Mouse (Mus musculus): ENCODE data around the gene Enox2. TPM values are rescaled to one million over a fixed set of nuclear protein-coding genes. Genes with fewer than 3 reads are reported as not detected.

Gene Enox2
- total and polyA plus RNA-seq, 2 experiments from 2014 or later, result 6.5 to 8.1 TPM

DNA sequence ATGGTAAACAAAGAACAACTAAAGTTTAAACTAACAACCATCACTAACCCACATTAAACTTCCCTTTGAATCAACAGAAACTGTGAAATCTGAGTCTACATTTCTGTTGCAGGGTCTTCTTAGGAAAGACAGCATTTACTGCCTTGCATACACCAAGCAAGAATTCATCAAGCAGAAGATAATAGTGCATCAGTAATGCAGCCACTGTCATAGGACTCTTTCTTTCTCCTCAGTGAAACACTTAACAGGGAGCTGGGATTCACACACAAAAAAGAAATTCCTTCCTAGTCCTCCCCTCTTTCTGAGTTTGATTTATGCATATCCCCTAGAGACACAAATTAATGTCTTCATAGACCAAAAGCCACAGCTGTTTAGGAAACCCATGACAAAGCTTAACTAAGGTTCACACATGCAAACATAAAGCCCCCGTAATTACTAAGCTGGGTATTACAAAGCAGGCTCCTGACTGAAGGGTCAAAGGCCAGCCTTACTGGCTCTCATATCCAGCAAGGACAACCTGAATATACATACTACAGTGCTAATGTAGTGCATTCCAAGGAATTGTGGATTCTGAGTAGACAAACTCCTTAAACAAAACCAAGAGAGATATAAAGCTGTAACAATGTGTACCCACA, 62.1 kb downstream of the Enox2 start:
- H3K4me2 ChIP-seq (ENCODE audit: low read depth, low read length), result no peak overlapping the region
- ATAC-seq (no peak), DNase-seq (ENCODE audit: low spot score) (no peak)
- no peak overlapping the region for H3K27ac ChIP-seq
- 46% methylated on average over 1 of the region's 1 CpGs for WGBS
- H3K4me3 ChIP-seq (ENCODE audit: low read length), result no peak overlapping the region
- no peaks in the 10 kb centered on the region for H3K4me1 ChIP-seq (ENCODE audit: insufficient read depth, low read length)
- H3K9ac ChIP-seq (replicated peaks; ENCODE audit: low read length), result no peak overlapping the region
- H3K27me3 ChIP-seq (ENCODE audit: insufficient read depth, low read length), result no peaks in the 10 kb centered on the region
- no peaks in the 10 kb centered on the region for H3K36me3 ChIP-seq (ENCODE audit: insufficient read depth, low read length)
- no peaks in the 10 kb centered on the region for H3K9me3 ChIP-seq (ENCODE audit: low read length)
- no peak for TF ChIP-seq CTCF (IDR thresholded peaks at IDR 0.05; ENCODE audit: low read depth)

DNA sequence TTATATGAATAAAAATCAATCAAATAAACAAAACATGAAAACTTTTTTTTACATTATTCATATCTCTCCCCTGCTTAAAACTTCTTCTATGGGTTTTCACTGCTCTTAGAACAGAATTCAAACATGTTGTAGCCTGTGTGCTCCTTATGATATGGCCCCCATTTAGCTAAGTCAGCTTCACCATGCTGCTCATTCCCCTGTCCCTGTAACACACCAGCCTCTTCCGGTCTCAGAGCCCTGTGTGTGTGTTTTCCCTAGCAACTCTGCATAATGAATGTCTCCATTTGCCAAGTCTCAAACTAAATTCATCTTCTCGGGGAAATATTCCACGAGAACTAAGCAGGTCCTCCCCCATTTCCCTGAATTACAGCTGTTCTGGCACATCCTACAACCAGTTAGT, 71.6 kb downstream of the Enox2 start:
- H3K27ac ChIP-seq, result no peak overlapping the region
- H3K4me2 ChIP-seq (ENCODE audit: low read depth, low read length), result no peak overlapping the region
- TF ChIP-seq CTCF (IDR thresholded peaks at IDR 0.05; ENCODE audit: low read depth), result no peak
- H3K27me3 ChIP-seq (ENCODE audit: insufficient read depth, low read length), result no peaks in the 10 kb centered on the region
- no peak overlapping the region for H3K9ac ChIP-seq (replicated peaks; ENCODE audit: low read length)
- no peak overlapping the region for H3K4me3 ChIP-seq (ENCODE audit: low read length)
- ATAC-seq (no peak), DNase-seq (ENCODE audit: low spot score) (no peak)
- H3K9me3 ChIP-seq (ENCODE audit: low read length), result no peaks in the 10 kb centered on the region
- 62% methylated on average over 3 of the region's 3 CpGs for WGBS
- H3K36me3 ChIP-seq (ENCODE audit: insufficient read depth, low read length), result no peaks in the 10 kb centered on the region
- no peaks in the 10 kb centered on the region for H3K4me1 ChIP-seq (ENCODE audit: insufficient read depth, low read length)

DNA sequence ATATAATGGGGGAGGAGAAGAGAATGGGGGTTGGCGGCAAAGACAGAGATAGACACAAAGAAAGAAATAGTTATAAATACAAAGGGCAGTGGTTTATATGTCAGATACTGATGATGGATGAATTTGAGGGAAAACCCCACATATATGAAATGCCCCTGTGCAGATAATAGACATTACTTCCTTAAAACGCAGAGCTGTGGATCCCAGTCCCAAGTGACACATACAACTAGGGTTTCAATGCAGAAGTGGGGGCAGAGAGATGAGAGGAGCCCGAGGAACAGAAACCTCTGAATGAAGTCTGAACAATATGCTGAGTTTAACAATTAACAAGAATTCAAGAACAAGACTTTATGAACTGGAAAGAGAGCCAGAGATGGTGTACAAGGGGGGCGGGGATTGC, 91.7 kb downstream of the Enox2 start:
- Histone ChIP-seq H3K4me1 (ENCODE audit: insufficient read depth, low read length) (no peaks in the 10 kb centered on the region), H3K36me3 (ENCODE audit: insufficient read depth, low read length) (no peaks in the 10 kb centered on the region), H3K27ac (no peak overlapping the region), H3K4me3 (ENCODE audit: low read length) (no peak overlapping the region), H3K9ac (replicated peaks; ENCODE audit: low read length) (no peak overlapping the region), H3K4me2 (ENCODE audit: low read depth, low read length) (no peak overlapping the region), H3K27me3 (ENCODE audit: insufficient read depth, low read length) (no peaks in the 10 kb centered on the region), H3K9me3 (ENCODE audit: low read length) (no peaks in the 10 kb centered on the region)
- ATAC-seq (no peak), DNase-seq (ENCODE audit: low spot score) (no peak)
- TF ChIP-seq CTCF (IDR thresholded peaks at IDR 0.05; ENCODE audit: low read depth), result no peak
- 64% methylated on average over 4 of the region's 4 CpGs for WGBS

DNA sequence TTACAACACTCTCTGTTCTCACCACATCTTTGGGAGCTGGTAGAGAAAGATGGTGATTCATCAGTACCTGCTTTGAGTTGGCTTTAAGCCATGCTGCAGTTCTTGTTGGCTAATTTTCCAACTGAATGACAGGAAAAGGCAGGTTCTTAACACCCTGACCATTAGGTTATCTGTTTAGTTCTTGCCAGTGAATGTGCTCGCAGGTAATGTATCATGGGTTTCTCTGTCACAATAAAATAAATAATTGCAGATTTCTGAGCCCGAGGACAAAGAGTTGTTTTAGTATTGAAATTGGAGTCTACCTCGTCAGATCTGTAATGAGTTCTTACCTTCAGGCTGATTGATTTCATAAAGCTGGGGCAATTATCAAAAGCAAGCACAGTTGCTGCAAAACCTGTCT, 106.9 kb downstream of the Enox2 start:
- no peak for DNase-seq (ENCODE audit: low spot score)

DNA sequence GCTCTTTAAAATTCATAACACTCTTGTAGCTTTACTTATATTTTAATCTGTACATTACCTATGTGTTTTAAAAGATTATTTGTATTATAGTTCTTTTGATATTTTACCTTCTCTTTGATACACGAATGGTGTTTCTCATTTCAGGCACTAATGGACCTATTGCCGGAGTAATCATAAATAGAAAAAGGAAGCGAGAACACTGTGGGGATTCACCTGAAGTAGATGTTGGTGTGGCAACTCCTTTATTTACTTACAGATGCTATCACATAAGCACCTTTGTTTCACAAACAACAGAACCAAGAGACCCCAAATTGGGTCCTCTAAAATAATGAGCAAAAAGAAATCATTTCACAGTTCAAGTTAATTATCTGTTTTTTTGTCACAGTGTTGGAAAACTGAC, 109.4 kb downstream of the Enox2 start:
- ATAC-seq (no peak), DNase-seq (ENCODE audit: low spot score) (no peak)
- Histone ChIP-seq H3K27ac (no peak overlapping the region), H3K9me3 (ENCODE audit: low read length) (no peaks in the 10 kb centered on the region), H3K9ac (replicated peaks; ENCODE audit: low read length) (no peak overlapping the region), H3K27me3 (ENCODE audit: insufficient read depth, low read length) (no peaks in the 10 kb centered on the region), H3K4me2 (ENCODE audit: low read depth, low read length) (no peak overlapping the region), H3K4me3 (ENCODE audit: low read length) (no peak overlapping the region), H3K36me3 (ENCODE audit: insufficient read depth, low read length) (no peaks in the 10 kb centered on the region), H3K4me1 (ENCODE audit: insufficient read depth, low read length) (no peaks in the 10 kb centered on the region)
- 91% methylated on average over 3 of the region's 3 CpGs for WGBS
- no peak for TF ChIP-seq CTCF (IDR thresholded peaks at IDR 0.05; ENCODE audit: low read depth)

More for the DNA sequence above, 106.9 kb downstream of the Enox2 start:
- no peak for ATAC-seq
- Histone ChIP-seq H3K9me3 (ENCODE audit: low read length) (no peaks in the 10 kb centered on the region), H3K4me3 (ENCODE audit: low read length) (no peak overlapping the region), H3K27ac (no peak overlapping the region), H3K36me3 (ENCODE audit: insufficient read depth, low read length) (no peaks in the 10 kb centered on the region), H3K27me3 (ENCODE audit: insufficient read depth, low read length) (no peaks in the 10 kb centered on the region), H3K4me1 (ENCODE audit: insufficient read depth, low read length) (no peaks in the 10 kb centered on the region), H3K4me2 (ENCODE audit: low read depth, low read length) (no peak overlapping the region), H3K9ac (replicated peaks; ENCODE audit: low read length) (no peak overlapping the region)
- 78% methylated on average over 3 of the region's 3 CpGs for WGBS
- no peak for TF ChIP-seq CTCF (IDR thresholded peaks at IDR 0.05; ENCODE audit: low read depth)

DNA sequence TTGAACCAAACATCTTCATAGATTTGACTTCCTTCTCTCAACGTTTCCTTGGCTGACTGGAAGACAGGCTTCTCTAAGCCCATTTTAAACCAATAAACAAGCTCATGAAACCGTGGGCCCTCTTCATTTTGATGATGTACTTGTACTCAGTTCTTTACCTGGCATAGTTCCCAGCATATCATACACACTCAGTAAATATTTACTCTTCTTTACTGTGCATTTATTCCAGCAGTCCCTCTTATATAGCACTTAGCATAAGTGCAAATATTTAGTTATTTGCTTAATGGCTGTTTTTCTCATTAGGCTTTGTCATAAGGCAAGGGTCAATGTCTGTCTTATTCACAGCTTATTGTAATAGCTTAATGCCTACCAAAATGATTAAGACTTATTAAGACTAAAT, 133.8 kb downstream of the Enox2 start:
- WGBS, result 73% methylated on average over 2 of the region's 2 CpGs
- no peak for TF ChIP-seq CTCF (IDR thresholded peaks at IDR 0.05; ENCODE audit: low read depth)
- Histone ChIP-seq H3K9ac (replicated peaks; ENCODE audit: low read length) (no peak overlapping the region), H3K9me3 (ENCODE audit: low read length) (no peaks in the 10 kb centered on the region), H3K4me1 (ENCODE audit: insufficient read depth, low read length) (no peaks in the 10 kb centered on the region), H3K27me3 (ENCODE audit: insufficient read depth, low read length) (no peaks in the 10 kb centered on the region), H3K4me2 (ENCODE audit: low read depth, low read length) (no peak overlapping the region), H3K4me3 (ENCODE audit: low read length) (no peak overlapping the region), H3K36me3 (ENCODE audit: insufficient read depth, low read length) (no peaks in the 10 kb centered on the region), H3K27ac (no peak overlapping the region)
- no peak for ATAC-seq
- no peak for DNase-seq (ENCODE audit: low spot score)

DNA sequence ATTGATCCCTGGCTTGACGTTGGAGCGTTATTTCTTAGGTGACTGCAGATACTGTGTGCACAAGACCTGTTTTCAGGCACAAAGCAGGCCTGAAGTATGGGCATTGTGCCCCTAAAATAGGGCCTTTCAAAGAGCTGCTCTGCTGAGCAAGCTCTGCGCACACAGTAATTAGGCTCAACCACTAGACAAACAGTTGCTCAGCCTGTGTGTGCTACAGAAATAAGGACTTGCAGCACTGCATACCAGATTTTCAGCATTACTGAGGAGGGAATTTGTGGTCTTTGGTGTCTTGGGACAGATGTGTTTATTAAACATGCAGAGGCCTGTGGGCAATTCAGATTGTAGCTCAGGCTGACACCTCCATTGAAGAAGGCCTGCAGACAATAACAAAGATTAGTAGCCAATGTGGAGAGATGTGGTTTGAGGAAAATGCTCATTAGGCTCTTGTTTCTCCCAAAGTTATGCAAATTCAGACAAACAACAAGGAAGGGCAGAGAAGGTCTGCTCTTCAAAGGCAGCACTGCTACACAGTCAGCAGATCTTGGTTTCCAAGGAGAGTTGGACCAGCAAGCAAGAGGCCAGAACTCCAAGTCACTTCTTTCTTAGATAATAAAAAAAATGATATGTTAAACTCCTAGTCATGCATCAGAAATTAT, 163.2 kb downstream of the Enox2 start:
- 59% methylated on average over 3 of the region's 3 CpGs for whole genome bisulfite sequencing
- TF ChIP-seq CTCF (IDR thresholded peaks at IDR 0.05; ENCODE audit: low read depth), result no peak
- ATAC-seq (no peak), DNase-seq (ENCODE audit: low spot score) (peak; percentile 6)
- H3K27me3 ChIP-seq (ENCODE audit: insufficient read depth, low read length), result no peaks in the 10 kb centered on the region
- no peak overlapping the region for H3K4me3 ChIP-seq (ENCODE audit: low read length)
- no peaks in the 10 kb centered on the region for H3K4me1 ChIP-seq (ENCODE audit: insufficient read depth, low read length)
- no peak overlapping the region for H3K27ac ChIP-seq
- no peaks in the 10 kb centered on the region for H3K36me3 ChIP-seq (ENCODE audit: insufficient read depth, low read length)
- no peaks in the 10 kb centered on the region for H3K9me3 ChIP-seq (ENCODE audit: low read length)
- H3K4me2 ChIP-seq (ENCODE audit: low read depth, low read length), result no peak overlapping the region
- H3K9ac ChIP-seq (replicated peaks; ENCODE audit: low read length), result no peak overlapping the region
